Mouse (Mus musculus) adrenal gland, postnatal 36 days (tissue): Measurements from ENCODE around the gene Col13a1. TPM values are rescaled to one million over a fixed set of nuclear protein-coding genes. Genes with fewer than 3 reads are reported as not detected.

Experiments
- DNase-seq, 2 experiments: peaks; one replicate each; pipeline ENCODE4 v3.0.0; 2021; ENCODE audit warnings: mixed read lengths in 1 of 2
- total RNA-seq, 2 experiments: library from RNA; stranded (reverse); gene quantifications; 2 replicates each; pipeline ENCODE4 v1.2.3; 2021

Gene Col13a1
- total RNA-seq, 2 experiments from 2014 or later = 5.3 to 11.1 TPM

GRCm38 (mm10) chr10:61968003-61968553 is 10.8 kb downstream of the Col13a1 start:
- no peak for DNase-seq

DNA sequence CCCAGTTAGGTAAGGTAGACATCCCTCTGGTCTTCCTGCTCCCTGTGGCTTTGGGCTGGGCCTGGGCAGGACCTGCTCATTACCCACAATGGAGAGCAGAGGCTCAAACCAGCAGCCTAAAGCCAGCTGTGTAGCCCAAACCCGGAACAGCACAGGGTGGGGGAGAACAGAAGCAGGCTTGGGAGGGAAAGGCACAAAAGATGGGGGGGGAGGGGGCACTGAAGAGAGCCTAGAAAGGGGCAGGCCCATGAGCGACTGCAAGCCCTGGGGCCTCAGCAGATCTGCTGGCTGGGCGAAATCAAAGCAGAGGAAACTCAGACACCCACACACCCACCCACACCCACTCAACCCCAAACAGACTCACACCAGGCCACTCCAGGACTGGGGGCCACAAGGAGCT is 11.7 kb downstream of the Col13a1 start:
- no peak for DNase-seq

GRCm38 (mm10) chr10:61965386-61965841 is 13.5 kb downstream of the Col13a1 start:
- DNase-seq = no peak

GRCm38 (mm10) chr10:61956718-61957117 is 22.2 kb downstream of the Col13a1 start:
- peak; percentile 68 to 76 for DNase-seq

DNA sequence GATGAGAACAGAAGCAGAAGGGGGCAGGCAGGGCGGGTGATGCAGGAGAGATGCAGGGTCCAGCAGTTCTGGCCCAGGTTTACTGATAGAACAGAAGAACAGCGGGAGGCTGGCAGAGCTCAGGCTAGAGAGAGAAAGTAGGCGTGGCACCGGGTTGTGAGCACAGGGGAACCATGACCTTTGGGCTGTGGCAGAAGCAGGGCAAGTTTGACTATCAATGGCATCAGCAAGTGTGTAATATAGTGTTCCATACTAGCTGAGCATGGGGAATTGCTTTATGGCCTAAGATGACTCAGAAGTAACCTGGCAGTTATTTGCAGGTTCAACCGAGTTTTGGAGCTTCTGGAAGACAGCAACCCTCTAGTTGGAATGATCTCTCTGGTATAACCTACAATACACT is 25.0 kb downstream of the Col13a1 start:
- no peak for DNase-seq

DNA sequence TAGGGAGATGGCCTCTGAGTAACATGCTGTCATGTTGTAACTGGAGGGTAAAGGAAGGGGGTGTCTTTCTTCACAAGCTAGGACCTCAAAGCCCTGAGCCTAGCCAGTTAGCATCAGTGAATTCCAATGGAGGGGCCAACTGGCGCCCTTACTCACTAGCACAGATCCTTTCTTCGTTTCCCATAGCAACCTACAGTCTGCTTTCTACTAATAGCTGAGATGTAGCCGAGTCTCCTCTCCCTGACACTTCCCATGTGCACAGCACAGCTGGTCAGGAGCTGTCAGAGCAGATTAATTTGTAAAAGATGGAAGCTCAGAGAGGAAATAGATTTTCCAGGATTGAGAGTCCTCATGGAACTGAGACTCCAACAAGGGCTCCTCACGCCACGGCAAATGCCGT is 29.4 kb downstream of the Col13a1 start:
- DNase-seq = no peak

- no peak for DNase-seq
Observed at GRCm38 (mm10) chr10:61944386-61944785, 34.5 kb downstream of the Col13a1 start.

GRCm38 (mm10) chr10:61943480-61943879 is 35.4 kb downstream of the Col13a1 start:
- DNase-seq = no peak

GRCm38 (mm10) chr10:61942719-61943118 is 36.2 kb downstream of the Col13a1 start:
- DNase-seq = no peak

DNA sequence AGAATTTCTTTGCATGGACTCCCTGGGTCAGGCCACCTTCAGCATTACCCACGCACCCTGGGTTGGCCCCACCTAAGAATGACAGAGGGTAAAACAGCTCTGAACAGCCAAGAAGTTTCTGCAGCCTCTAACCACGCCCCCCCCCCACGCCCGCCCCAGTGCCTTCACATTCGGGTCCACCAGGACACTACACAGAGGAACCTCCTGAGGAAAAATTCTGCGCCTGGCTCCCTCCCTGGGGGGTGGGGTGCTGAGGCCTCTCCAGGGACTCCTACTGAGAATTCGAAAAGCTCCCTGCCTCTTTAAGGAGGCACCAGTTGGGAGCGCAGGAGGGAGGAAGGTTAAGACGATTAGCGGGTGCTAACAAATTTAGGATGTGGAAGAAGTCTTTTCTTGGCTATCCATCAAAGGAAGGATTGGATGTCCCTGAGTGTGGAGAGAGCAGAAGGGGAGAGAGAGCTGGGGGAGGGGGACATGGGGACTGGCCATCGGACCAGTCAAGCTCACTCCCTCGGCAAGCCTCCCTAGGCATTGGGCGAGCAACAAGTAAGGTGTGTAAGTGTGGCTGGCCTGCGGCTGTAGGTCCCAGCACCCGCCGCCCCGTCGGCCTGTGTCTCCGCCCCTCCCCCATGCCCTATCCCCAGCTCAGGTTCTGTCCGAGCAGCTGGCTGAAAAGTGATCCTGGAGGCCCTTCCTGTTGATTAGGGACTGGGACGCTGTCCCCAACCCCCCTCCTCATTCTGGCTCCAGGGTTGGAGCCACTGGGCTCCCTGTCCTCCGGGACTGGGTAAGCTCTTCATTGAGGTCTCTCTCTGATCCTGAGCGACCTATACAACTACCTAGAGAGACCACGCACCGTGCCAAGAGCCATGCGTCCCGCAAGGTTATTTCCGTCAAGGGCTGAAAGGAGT is 42.4 kb downstream of the Col13a1 start:
- peak in 1 of 2 experiments; percentile 31 for DNase-seq

DNA sequence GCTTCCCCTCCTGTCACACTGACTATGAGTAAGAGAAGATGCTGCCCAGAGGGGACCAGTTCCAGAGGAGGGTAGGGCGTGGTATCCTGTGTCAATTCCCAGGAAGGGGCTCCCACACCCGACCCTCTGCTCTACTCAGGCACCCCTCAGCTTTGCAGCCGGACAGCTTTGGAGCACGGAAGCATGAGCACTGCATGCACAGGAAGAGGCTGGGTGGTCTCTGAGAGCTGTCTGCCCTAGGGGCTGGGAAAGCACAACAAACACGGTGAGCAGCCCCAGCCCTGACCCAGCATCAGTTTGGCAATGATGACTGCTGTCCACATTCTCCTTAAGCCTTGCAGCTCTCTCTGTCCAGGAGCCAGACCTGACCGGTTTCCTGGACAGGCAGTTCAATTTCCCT is 47.2 kb downstream of the Col13a1 start:
- DNase-seq = no peak

DNA sequence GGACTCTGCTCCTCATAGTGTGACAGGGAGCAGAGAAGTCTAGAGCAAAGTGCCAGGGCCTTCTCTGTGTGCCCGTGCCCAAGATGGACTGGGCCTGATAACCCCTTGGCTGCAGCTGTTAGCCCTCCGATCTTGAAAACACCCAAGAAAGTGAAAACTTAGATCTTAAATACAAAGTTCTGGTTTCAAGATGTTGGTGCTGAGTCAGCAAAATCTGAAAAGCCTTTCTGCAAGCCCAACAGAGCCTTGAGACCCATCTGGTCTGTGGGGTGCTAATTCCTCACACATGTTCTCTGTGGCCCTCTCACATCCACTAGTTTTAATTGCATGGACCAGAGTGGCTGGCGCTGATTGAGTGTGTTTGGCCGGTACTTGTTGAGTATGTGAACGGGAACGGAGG is 49.0 kb downstream of the Col13a1 start:
- DNase-seq = no peak

DNA sequence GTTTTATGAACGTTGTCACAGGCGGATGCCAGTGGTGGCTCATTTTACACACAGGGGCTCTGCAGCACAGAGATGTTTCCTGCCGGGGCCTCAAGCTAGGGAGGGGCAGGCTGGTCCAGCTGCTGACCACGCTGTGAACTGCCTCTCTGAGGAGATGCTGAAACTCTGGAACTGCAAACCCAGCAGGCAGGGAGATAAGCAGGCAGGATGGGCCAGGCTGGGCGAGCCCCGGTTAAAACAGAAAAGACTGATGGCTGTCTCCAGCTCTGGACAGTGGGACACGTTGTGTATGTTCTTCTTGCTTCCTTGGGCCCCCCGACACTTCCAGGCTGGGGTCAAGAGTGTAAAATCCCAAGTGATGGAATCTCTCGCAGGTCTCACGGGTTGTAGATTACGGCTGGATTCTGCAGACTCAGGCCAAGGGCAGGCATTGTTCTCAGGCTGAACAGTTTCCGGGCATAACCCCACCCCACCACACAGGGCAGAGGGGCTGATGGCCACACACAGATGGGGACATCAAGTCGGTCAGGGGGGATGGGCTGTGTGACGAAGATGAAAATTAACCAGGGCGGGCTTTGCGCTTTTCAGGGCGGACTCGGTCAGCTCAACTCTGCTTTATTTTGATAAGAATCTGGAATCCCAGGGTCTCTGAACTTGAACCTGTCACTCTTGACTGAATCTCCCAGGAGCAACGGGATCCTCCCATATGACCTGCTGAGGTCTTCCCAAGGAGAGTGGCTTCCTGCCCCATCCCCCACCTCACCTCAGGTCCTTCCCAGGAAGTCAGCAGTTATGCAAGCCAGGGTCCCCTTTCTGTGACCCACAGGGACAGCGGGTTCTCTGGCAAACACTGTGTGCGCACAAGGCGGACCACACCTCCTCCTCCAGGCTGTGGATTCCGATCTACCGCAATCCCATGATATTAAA is 49.9 kb downstream of the Col13a1 start:
- DNase-seq = peak; percentile 56 to 72

DNA sequence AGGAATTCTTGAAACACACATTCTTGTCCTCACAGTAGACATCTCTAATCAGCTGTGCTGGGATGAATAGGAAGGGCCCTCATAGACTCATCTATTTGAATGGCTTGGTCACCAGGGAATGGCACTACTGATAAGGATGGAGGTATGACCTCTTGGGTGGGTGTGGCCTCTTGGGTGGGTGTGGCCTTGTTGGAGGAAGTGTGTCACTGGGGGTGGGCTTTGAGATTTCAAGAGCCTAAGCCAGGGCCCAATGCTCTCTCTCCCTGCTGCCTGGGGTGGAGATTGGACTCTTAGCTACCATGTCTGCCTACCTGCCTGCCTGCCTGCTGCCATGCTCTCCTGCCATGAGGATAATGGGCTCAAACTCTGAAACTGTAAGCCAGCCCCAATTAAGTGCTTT is 53.2 kb downstream of the Col13a1 start:
- no peak for DNase-seq

GRCm38 (mm10) chr10:61920655-61921365 is 58.1 kb downstream of the Col13a1 start:
- DNase-seq = peak; percentile 43 to 58

- peak in 1 of 2 experiments; percentile 12 for DNase-seq
Observed at GRCm38 (mm10) chr10:61919924-61920654, 58.8 kb downstream of the Col13a1 start.

- no peak for DNase-seq
Observed at GRCm38 (mm10) chr10:61919496-61919895, 59.4 kb downstream of the Col13a1 start.

GRCm38 (mm10) chr10:61917066-61917465 is 61.8 kb downstream of the Col13a1 start:
- no peak for DNase-seq

DNA sequence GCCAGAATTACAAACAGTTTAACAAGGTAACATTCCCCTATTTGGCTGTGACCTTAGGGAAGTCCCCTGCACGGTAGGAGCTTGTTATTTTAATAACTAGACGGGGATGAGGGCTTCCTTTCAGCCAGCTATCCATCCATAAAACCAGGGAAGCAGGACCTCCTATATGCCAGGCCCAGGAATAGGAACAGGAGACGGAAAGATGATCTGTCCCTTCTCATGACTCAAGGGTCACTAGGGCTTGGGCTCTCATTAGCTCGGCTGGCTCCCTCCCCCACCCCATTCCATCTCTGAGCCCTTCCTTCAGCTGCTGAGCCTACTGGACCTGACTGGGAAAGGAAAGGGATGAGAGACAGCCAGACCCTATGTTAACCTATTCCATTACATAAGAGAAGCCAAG is 67.1 kb downstream of the Col13a1 start:
- DNase-seq = no peak

- peak in 1 of 2 experiments; percentile 35 for DNase-seq
Observed at GRCm38 (mm10) chr10:61909004-61909403, 69.9 kb downstream of the Col13a1 start.

GRCm38 (mm10) chr10:61906226-61906625 is 72.7 kb downstream of the Col13a1 start:
- DNase-seq = peak in 1 of 2 experiments; percentile 31
